Mouse (Mus musculus) thymus, adult 2 months (tissue): ENCODE results near the gene Gal3st4.

ENCODE experiments used
- CTCF ChIP-seq: fragments of 200-500 bp; IDR thresholded peaks from 2 replicates; pipeline ENCODE4 v1.5.1; 2012; ENCODE audit warnings: mild to moderate bottlenecking, control low read depth, low read length, moderate library complexity, borderline replicate concordance; ENCODE audit not compliant: control insufficient read depth, poor library complexity, insufficient read depth; ENCODE audit errors: extremely low read depth
- POLR2A ChIP-seq: fragments of 200-500 bp; IDR thresholded peaks from 2 replicates; pipeline ENCODE4 v1.6.1; 2012; ENCODE audit warnings: mild to moderate bottlenecking, low read length, control low read depth, moderate library complexity; ENCODE audit not compliant: control insufficient read depth, poor library complexity, insufficient read depth; ENCODE audit errors: extremely low read depth

- TF ChIP-seq CTCF (no peak), POLR2A (no peak)
Measured at GRCm38 (mm10) chr5:138258078-138258477, 14.6 kb downstream of the Gal3st4 start.
